Mouse (Mus musculus) limb, embryonic 15.5 days (tissue): Measurements from ENCODE around the gene Arih2. TPM values are rescaled to one million over a fixed set of nuclear protein-coding genes. Genes with fewer than 3 reads are reported as not detected.
"Not testable (repeated sequence)": the region's sequence is repeated elsewhere in the genome, so short reads cannot be mapped to it uniquely, and the experiment has no call there.

Experiments
- ATAC-seq: fragments of 200-750 bp; cut with Nextera tagmentation; 2 replicates; pipeline ENCODE4 v1.8.0; 2017; ENCODE audit warnings: low read depth, moderate TSS enrichment; ENCODE audit not compliant: insufficient number of reproducible peaks, low FRiP score, low TSS enrichment
- H3K27ac ChIP-seq: fragments of 300-500 bp; sonication (generic); 2 replicates; pipeline ENCODE4 v1.5.1; 2015; ENCODE audit warnings: moderate library complexity, mild to moderate bottlenecking, inconsistent platforms
- H3K27me3 ChIP-seq: fragments of 300-500 bp; sonication (generic); 2 replicates; pipeline ENCODE4 v1.6.1; 2015; ENCODE audit warnings: inconsistent platforms
- H3K36me3 ChIP-seq: fragments of 300-500 bp; sonication (generic); 2 replicates; pipeline ENCODE4 v1.6.1; 2015; ENCODE audit warnings: inconsistent platforms
- H3K4me1 ChIP-seq: fragments of 300-500 bp; sonication (generic); 2 replicates; pipeline ENCODE4 v1.6.1; 2015; ENCODE audit warnings: inconsistent platforms
- H3K4me2 ChIP-seq: fragments of 300-500 bp; sonication (generic); 2 replicates; pipeline ENCODE4 v1.6.1; 2015; ENCODE audit warnings: mild to moderate bottlenecking, inconsistent platforms
- H3K4me3 ChIP-seq: fragments of 300-500 bp; sonication (generic); 2 replicates; pipeline ENCODE4 v1.5.1; 2015; ENCODE audit warnings: mild to moderate bottlenecking, inconsistent platforms
- H3K9ac ChIP-seq: fragments of 300-500 bp; sonication (generic); 2 replicates; pipeline ENCODE4 v1.6.1; 2015; ENCODE audit warnings: inconsistent platforms
- H3K9me3 ChIP-seq: fragments of 300-500 bp; sonication (generic); 2 replicates; pipeline ENCODE4 v1.6.1; 2016; ENCODE audit warnings: inconsistent platforms
- WGBS: fragments of 180-500 bp; shearing (Covaris S2); methylation state at CpG from one replicate; pipeline ENCODE4 v1.1.7; 2015; 5-methylcytosine and 5-hydroxymethylcytosine counted together
- polyA plus RNA-seq: library from polyadenylated mRNA; unstranded; fragments of >200 nt; fragmentation: Nextera tagmentation; extraction: Ambion mirVana; gene quantifications from 2 replicates; pipeline ENCODE4 v1.2.1, GENCODE M21; 2015

The Arih2 gene
- polyA plus RNA-seq, 1 experiment from 2014 or later, result 44.4 TPM

DNA sequence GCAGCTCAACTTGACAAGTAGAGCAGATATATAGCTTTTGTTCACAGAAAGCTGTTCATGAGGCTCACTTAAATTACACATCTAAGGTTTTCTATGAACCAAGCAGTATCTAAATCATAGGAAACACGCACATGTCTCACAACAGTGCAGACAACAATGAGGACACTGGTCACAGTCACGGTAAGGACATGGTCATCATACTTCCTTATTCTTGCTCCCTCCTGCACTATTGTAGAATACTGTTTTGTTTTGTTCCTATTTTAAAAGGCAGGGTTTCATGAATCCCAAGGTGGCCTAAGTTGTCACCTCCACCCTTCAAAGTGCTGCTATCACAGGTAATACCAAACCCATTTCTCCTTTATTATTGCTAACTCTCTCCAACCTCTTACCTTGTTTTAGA is 9.4 kb downstream of the Arih2 start:
- no peak overlapping the region for H3K9ac ChIP-seq

GRCm38 (mm10) chr9:108635415-108635814 is 13.8 kb downstream of the Arih2 start:
- no peaks in the 10 kb centered on the region for H3K9me3 ChIP-seq
- ATAC-seq, result no peak
- H3K27ac ChIP-seq, result no peak overlapping the region
- peaks cover 33% of the 10 kb centered on the region for H3K36me3 ChIP-seq
- no peak overlapping the region for H3K9ac ChIP-seq
- 83% methylated on average over 2 of the region's 2 CpGs for WGBS
- no peaks in the 10 kb centered on the region for H3K27me3 ChIP-seq
- no peak overlapping the region for H3K4me2 ChIP-seq
- no peak overlapping the region for H3K4me3 ChIP-seq
- H3K4me1 ChIP-seq, result no peaks in the 10 kb centered on the region

More for the DNA sequence above, 9.4 kb downstream of the Arih2 start:
- no peaks in the 10 kb centered on the region for H3K27me3 ChIP-seq
- H3K4me3 ChIP-seq, result no peak overlapping the region
- H3K27ac ChIP-seq, result no peak overlapping the region
- H3K4me1 ChIP-seq, result no peaks in the 10 kb centered on the region
- no peak for ATAC-seq
- no peak overlapping the region for H3K4me2 ChIP-seq
- 93% methylated on average over 2 of the region's 2 CpGs for WGBS
- no peaks in the 10 kb centered on the region for H3K9me3 ChIP-seq
- H3K36me3 ChIP-seq, result peaks cover 34% of the 10 kb centered on the region

DNA sequence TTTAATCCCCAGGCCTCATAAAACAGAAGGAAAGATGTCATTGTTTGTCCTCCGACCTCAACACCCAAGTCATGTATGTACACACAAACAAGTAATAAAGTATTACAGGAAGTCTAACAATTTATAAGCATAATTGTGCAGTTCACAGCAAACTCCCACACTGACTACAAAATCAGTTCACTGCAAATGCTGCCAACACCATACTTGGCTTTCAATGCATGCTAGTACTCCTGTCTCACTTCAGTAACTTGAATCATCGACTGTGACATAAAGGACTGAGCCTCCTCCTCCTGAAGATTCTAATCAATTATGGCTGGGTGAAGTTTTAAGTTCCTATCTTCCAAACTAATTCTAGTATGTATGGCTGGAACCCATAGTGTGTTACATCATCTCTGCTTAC is 15.3 kb downstream of the Arih2 start:
- no peak overlapping the region for H3K27ac ChIP-seq
- H3K36me3 ChIP-seq, result peaks cover 29% of the 10 kb centered on the region
- H3K27me3 ChIP-seq, result no peaks in the 10 kb centered on the region
- no peaks in the 10 kb centered on the region for H3K4me1 ChIP-seq
- WGBS, result 73% methylated on average over 2 of the region's 2 CpGs
- H3K9ac ChIP-seq, result no peak overlapping the region
- H3K4me3 ChIP-seq, result no peak overlapping the region
- ATAC-seq, result no peak
- no peak overlapping the region for H3K4me2 ChIP-seq
- H3K9me3 ChIP-seq, result no peaks in the 10 kb centered on the region

DNA sequence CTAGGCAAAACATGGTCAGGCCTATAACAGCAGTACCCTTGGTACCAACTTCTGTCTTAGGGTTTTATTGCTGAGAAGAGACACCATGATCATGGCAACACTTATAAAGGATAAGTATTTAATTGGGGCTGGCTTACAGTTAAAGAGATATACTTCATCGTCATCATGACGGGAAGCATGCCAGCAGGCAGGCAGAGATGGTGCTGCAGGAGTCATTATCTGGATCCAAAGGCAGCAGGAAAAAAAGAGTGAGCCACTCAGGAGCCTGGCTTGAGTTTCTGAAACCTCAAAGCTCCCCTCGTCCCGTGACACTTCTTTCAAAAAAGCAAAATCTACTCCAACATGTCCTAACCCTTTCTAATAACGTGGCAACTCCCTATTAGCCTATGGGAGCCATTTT is 16.8 kb downstream of the Arih2 start:
- Histone ChIP-seq H3K36me3 (peaks cover 29% of the 10 kb centered on the region), H3K9ac (no peak overlapping the region), H3K9me3 (no peaks in the 10 kb centered on the region), H3K4me1 (no peaks in the 10 kb centered on the region), H3K4me3 (no peak overlapping the region), H3K4me2 (no peak overlapping the region), H3K27me3 (no peaks in the 10 kb centered on the region), H3K27ac (no peak overlapping the region)
- 82% methylated on average over 5 of the region's 5 CpGs for whole genome bisulfite sequencing
- no peak for ATAC-seq

- no peak overlapping the region for H3K27ac ChIP-seq
- 89% methylated on average over 5 of the region's 5 CpGs for WGBS
- no peaks in the 10 kb centered on the region for H3K27me3 ChIP-seq
- no peaks in the 10 kb centered on the region for H3K9me3 ChIP-seq
- no peak for ATAC-seq
- H3K4me1 ChIP-seq, result no peaks in the 10 kb centered on the region
- no peak overlapping the region for H3K9ac ChIP-seq
- no peak overlapping the region for H3K4me2 ChIP-seq
- H3K4me3 ChIP-seq, result no peak overlapping the region
- H3K36me3 ChIP-seq, result peaks cover 29% of the 10 kb centered on the region
These were observed 17.4 kb downstream of the Arih2 start for GRCm38 (mm10) chr9:108631631-108632256.

DNA sequence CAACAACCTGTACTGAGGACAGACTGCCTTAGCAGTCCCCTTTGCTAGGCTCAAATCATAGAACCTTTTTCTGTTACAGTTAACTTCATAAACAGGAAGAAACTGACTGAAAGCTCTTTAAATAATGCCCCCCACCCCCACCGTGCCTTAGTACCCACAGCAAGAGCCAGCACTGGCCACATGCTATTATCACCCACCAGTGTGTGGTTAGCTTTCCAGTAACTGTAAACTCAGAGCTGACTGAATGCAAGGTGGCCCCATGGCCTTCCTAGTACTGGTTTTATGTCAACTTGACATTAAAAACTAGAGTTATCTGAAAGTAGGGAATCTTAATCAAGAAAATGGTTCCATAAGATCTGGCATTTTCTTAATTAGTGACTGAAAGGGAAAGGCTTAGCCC is 18.5 kb downstream of the Arih2 start:
- no peaks in the 10 kb centered on the region for H3K27me3 ChIP-seq
- no peaks in the 10 kb centered on the region for H3K9me3 ChIP-seq
- 74% methylated on average over 1 of the region's 1 CpGs for WGBS
- peaks cover 22% of the 10 kb centered on the region for H3K36me3 ChIP-seq
- no peak for ATAC-seq
- no peak overlapping the region for H3K9ac ChIP-seq
- no peak overlapping the region for H3K4me3 ChIP-seq
- H3K27ac ChIP-seq, result no peak overlapping the region
- no peak overlapping the region for H3K4me2 ChIP-seq
- no peaks in the 10 kb centered on the region for H3K4me1 ChIP-seq

GRCm38 (mm10) chr9:108628141-108628540 is 21.0 kb downstream of the Arih2 start:
- 87% methylated on average over 4 of the region's 4 CpGs for WGBS
- no peak overlapping the region for H3K9ac ChIP-seq
- H3K9me3 ChIP-seq, result no peaks in the 10 kb centered on the region
- H3K4me1 ChIP-seq, result no peaks in the 10 kb centered on the region
- no peak overlapping the region for H3K4me2 ChIP-seq
- H3K27ac ChIP-seq, result no peak overlapping the region
- H3K27me3 ChIP-seq, result no peaks in the 10 kb centered on the region
- H3K4me3 ChIP-seq, result no peak overlapping the region
- H3K36me3 ChIP-seq, result peaks cover 19% of the 10 kb centered on the region; the same call in 1 of the 2 replicates
- ATAC-seq, result no peak

- no peaks in the 10 kb centered on the region for H3K9me3 ChIP-seq
- H3K4me2 ChIP-seq, result no peak overlapping the region
- 63% methylated on average over 2 of the region's 2 CpGs for WGBS
- no peak overlapping the region for H3K27ac ChIP-seq
- no peak overlapping the region for H3K9ac ChIP-seq
- H3K27me3 ChIP-seq, result no peaks in the 10 kb centered on the region
- no peak overlapping the region for H3K4me3 ChIP-seq
- H3K4me1 ChIP-seq, result no peaks in the 10 kb centered on the region
- peaks cover 16% of the 10 kb centered on the region; the same call in 1 of the 2 replicates for H3K36me3 ChIP-seq
- no peak for ATAC-seq
These were observed 22.7 kb downstream of the Arih2 start for GRCm38 (mm10) chr9:108626498-108626897.

DNA sequence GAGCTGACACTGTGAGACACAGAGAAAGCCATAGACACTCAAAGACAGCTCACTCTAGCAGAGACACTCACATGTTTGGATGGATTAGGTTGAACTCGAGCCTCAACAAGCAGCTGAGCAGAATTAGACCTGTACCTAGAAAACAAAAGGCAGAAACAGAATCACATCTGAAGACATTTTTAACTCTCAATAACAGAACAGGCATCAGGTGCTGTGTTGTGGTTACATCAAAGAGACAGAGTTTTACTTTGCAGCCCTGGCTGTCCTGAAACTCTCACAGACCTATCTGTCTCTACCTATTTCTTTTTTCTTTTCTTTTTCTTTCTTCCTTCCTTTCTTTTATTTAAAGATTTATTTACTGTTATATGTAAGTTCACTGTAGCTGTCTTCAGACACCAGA is 31.9 kb downstream of the Arih2 start:
- no peaks in the 10 kb centered on the region for H3K27me3 ChIP-seq
- H3K9ac ChIP-seq, result no peak overlapping the region
- ATAC-seq, result no peak

GRCm38 (mm10) chr9:108611488-108611887 is 37.7 kb downstream of the Arih2 start:
- 91% methylated on average over 10 of the region's 10 CpGs for WGBS
- no peak overlapping the region for H3K4me2 ChIP-seq
- H3K9me3 ChIP-seq, result no peaks in the 10 kb centered on the region
- peaks cover 87% of the 10 kb centered on the region for H3K36me3 ChIP-seq
- H3K27me3 ChIP-seq, result no peaks in the 10 kb centered on the region
- no peak for ATAC-seq
- H3K4me3 ChIP-seq, result no peak overlapping the region
- H3K9ac ChIP-seq, result no peak overlapping the region
- no peaks in the 10 kb centered on the region for H3K4me1 ChIP-seq
- no peak overlapping the region for H3K27ac ChIP-seq

More for the DNA sequence above, 31.9 kb downstream of the Arih2 start:
- Histone ChIP-seq H3K4me1 (no peaks in the 10 kb centered on the region), H3K36me3 (peaks cover 69% of the 10 kb centered on the region), H3K27ac (no peak overlapping the region), H3K4me2 (no peak overlapping the region), H3K9me3 (no peaks in the 10 kb centered on the region), H3K4me3 (no peak overlapping the region)
- WGBS, result 94% methylated on average over 1 of the region's 1 CpGs

- H3K4me1 ChIP-seq, result no peaks in the 10 kb centered on the region
- no peak overlapping the region for H3K4me3 ChIP-seq
- H3K27me3 ChIP-seq, result no peaks in the 10 kb centered on the region
- peaks cover 94% of the 10 kb centered on the region for H3K36me3 ChIP-seq
- no peak overlapping the region for H3K27ac ChIP-seq
- no peak overlapping the region for H3K9ac ChIP-seq
- H3K9me3 ChIP-seq, result no peaks in the 10 kb centered on the region
- ATAC-seq, result no peak
- H3K4me2 ChIP-seq, result no peak overlapping the region
- WGBS, result 83% methylated on average over 4 of the region's 4 CpGs
These were observed 40.3 kb downstream of the Arih2 start for GRCm38 (mm10) chr9:108608889-108609288.

DNA sequence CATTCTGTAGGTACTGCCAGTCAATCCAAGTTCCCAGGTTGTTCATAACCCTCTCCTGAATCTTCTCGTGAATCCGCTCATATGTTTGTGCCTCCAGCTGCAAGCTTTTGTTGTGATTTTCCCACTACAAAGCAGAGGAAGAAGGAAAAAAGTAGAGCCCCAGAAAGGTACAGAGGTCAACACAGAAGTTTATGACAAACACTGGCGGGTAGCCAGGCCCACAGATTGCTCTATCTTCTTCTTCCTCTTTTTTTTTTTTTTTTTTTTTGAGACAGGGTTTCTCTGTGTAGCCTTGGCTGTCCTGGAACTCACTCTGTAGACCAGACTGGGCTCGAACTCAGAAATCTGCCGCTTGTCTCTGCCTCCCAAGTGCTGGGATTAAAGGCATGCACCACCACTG is 41.3 kb downstream of the Arih2 start:
- peaks cover 95% of the 10 kb centered on the region for H3K36me3 ChIP-seq
- not testable (repeated sequence) for ATAC-seq, H3K4me1 ChIP-seq, H3K9ac ChIP-seq, H3K27ac ChIP-seq, H3K4me3 ChIP-seq, H3K27me3 ChIP-seq, H3K4me2 ChIP-seq, H3K9me3 ChIP-seq
- WGBS, result 88% methylated on average over 5 of the region's 5 CpGs

GRCm38 (mm10) chr9:108601986-108602385 is 47.2 kb downstream of the Arih2 start:
- Histone ChIP-seq H3K27ac (no peak overlapping the region), H3K27me3 (no peaks in the 10 kb centered on the region), H3K4me1 (peaks cover 10% of the 10 kb centered on the region; the same call in 1 of the 2 replicates), H3K4me2 (no peak overlapping the region), H3K36me3 (peaks cover 48% of the 10 kb centered on the region), H3K9me3 (no peaks in the 10 kb centered on the region), H3K9ac (no peak overlapping the region), H3K4me3 (no peak overlapping the region)
- ATAC-seq, result no peak
- WGBS, result 74% methylated on average over 4 of the region's 4 CpGs
